In genomic region chr12:40133573-40134271, GRCm38 (mm10) we compare ENCODE assay signal across 8 mouse cellular contexts. TPM values are rescaled to one million over a fixed set of nuclear protein-coding genes. Genes with fewer than 3 reads are reported as not detected.
DNase-seq lines count a peak whose midpoint lies in the region; ATAC-seq lines count a peak whose summit lies in the region.

Gene Scin (minus strand): TSS chr12:40134228.

- no peaks in the 10 kb centered on the region for H3K36me3 ChIP-seq in heart, embryonic 10.5 days
- no peaks in the 10 kb centered on the region for H3K36me3 ChIP-seq in lung, embryonic 16.5 days (ENCODE audit: control insufficient read depth, insufficient read depth, low read length)
- H3K36me3 ChIP-seq in splenic B cell, adult 2 months (ENCODE audit: control insufficient read depth, insufficient read depth, low read length, poor library complexity, severe bottlenecking), result no peaks in the 10 kb centered on the region

- ATAC-seq in lung, embryonic 16.5 days (ENCODE audit: low read depth), result peak; percentile 20; the same call in 1 of the 2 replicates
- ATAC-seq in erythroblast, adult 5-6 weeks (replicated peaks; ENCODE audit: low FRiP score, poor library complexity, severe bottlenecking), result no peak

- WGBS in heart, embryonic 10.5 days, result under 1% methylated on average over 39 of the region's 39 CpGs
- WGBS in lung, embryonic 16.5 days, result 1% methylated on average over 39 of the region's 39 CpGs

- peak within 1 kb of the TSS; percentile 47; the same call in 1 of the 2 replicates for H3K9ac ChIP-seq in lung, embryonic 16.5 days (ENCODE audit: low read length)

- no peaks in the 10 kb centered on the region for H3K9me3 ChIP-seq in heart, embryonic 10.5 days
- peaks cover 3% of the 10 kb centered on the region; the same call in 1 of the 2 replicates for H3K9me3 ChIP-seq in lung, embryonic 16.5 days (ENCODE audit: control insufficient read depth, low read length)

- peak; percentile 11 to 31 for DNase-seq in heart, adult 18-20 months
- no peak for DNase-seq in heart, adult 9 months (ENCODE audit: low spot score in 2 of 2)
- DNase-seq in adrenal gland, postnatal 25 days, result peak; percentile 35
- peak; percentile 75 for DNase-seq in heart, embryonic 10.5 days (ENCODE audit: low spot score)
- peak; percentile 44 to 58 for DNase-seq in kidney, adult 8-10 months
- DNase-seq in splenic B cell, adult 2 months (ENCODE audit: low read depth, low spot score), result peak; percentile 19

- H3K27me3 ChIP-seq in heart, embryonic 10.5 days (ENCODE audit: insufficient read depth, poor library complexity, severe bottlenecking), result peaks cover 38% of the 10 kb centered on the region
- H3K27me3 ChIP-seq in lung, embryonic 16.5 days (ENCODE audit: control insufficient read depth, insufficient read depth, low read depth, low read length), result peaks cover 18% of the 10 kb centered on the region
- H3K27me3 ChIP-seq in splenic B cell, adult 2 months (ENCODE audit: control insufficient read depth, insufficient read depth, low read length, poor library complexity, severe bottlenecking), result no peaks in the 10 kb centered on the region; the same call in 1 of the 2 replicates

- no peak within 1 kb of the TSS; the same call in 1 of the 2 replicates for H3K27ac ChIP-seq in heart, embryonic 10.5 days
- no peak within 1 kb of the TSS for H3K27ac ChIP-seq in lung, embryonic 16.5 days (ENCODE audit: low read length)

- peak within 1 kb of the TSS; percentile 89 for H3K4me2 ChIP-seq in lung, embryonic 16.5 days (ENCODE audit: low read depth, low read length)

- peaks cover 7% of the 10 kb centered on the region; the same call in 1 of the 2 replicates for H3K4me1 ChIP-seq in heart, embryonic 10.5 days
- peaks cover 7% of the 10 kb centered on the region for H3K4me1 ChIP-seq in lung, embryonic 16.5 days (replicated peaks; ENCODE audit: control insufficient read depth, insufficient read depth, low read length)

- H3K4me3 ChIP-seq in heart, embryonic 10.5 days, result peak within 1 kb of the TSS; percentile 67
- peak within 1 kb of the TSS; percentile 51 for H3K4me3 ChIP-seq in lung, embryonic 16.5 days (ENCODE audit: low read length)

RNA-seq across cellular contexts. Expression of gene Scin, which starts in this region (rescaled TPM):
- 1 to 10 TPM; 2.0 to 2.2 TPM for total RNA-seq in heart, adult 18-20 months (2021)
- 1.2 and 1.6 TPM in 2 replicates for total RNA-seq in adrenal gland, postnatal 25 days (2021)
- 0.28 and 1.3 TPM in 2 replicates for polyA plus RNA-seq in heart, embryonic 10.5 days (2016; fragmentation: Nextera tagmentation; extraction: Ambion mirVana)
- polyA plus RNA-seq in lung, embryonic 16.5 days (2015; fragmentation: Nextera tagmentation; extraction: Ambion mirVana), result 0.69 and 1.3 TPM in 2 replicates
- total RNA-seq in erythroblast, adult 5-6 weeks (2015; ENCODE audit: low replicate concordance), result 2.1 and 2.3 TPM in 2 replicates
- 0.94 and 0.98 TPM in 2 replicates for total RNA-seq in erythroblast, adult 5-6 weeks (2017; ENCODE audit: low replicate concordance)

Comparison
In these comparisons a context has a peak if more than half of its experiments do, and no peak if none do; other contexts are left out.
1. DNase-seq: peak in heart, adult 18-20 months (2 of 2), adrenal gland, postnatal 25 days (single experiment), heart, embryonic 10.5 days (single experiment), kidney, adult 8-10 months (2 of 2) and splenic B cell, adult 2 months (single experiment); none in heart, adult 9 months (0 of 2).